Mouse (Mus musculus): ENCODE data around the gene B830017H08Rik. TPM values are rescaled to one million over a fixed set of nuclear protein-coding genes. Genes with fewer than 3 reads are reported as not detected.

Gene B830017H08Rik
- polyA plus RNA-seq, 1 experiment from 2014 or later = 4.5 TPM

GRCm38 (mm10) chr16:17838051-17838450 lies 5.1 kb downstream of the B830017H08Rik start, which contains the start of gene Car15:
Gene Car15 (minus strand): TSS chr16:17838364.
- Histone ChIP-seq H3K4me1 (replicated peaks) (peaks cover 18% of the 10 kb centered on the region), H3K36me3 (peaks cover 19% of the 10 kb centered on the region), H3K27ac (replicated peaks) (no peak within 1 kb of the TSS), H3K27me3 (0 out of 2 replicates have a peak, but pooled peaks cover 2% of the 10 kb centered on the region), H3K4me2 (no peak within 1 kb of the TSS), H3K9me3 (no peaks in the 10 kb centered on the region), H3K9ac (no peak within 1 kb of the TSS), H3K4me3 (no peak within 1 kb of the TSS)
- WGBS = 89% methylated on average over 6 of the region's 6 CpGs
- no peak for ATAC-seq (ENCODE audit: low FRiP score, low read depth)

GRCm38 (mm10) chr16:17839976-17840375 lies 7.1 kb downstream of the B830017H08Rik start:
- Histone ChIP-seq H3K9me3 (no peaks in the 10 kb centered on the region), H3K4me1 (replicated peaks) (peaks cover 8% of the 10 kb centered on the region), H3K4me3 (no peak overlapping the region), H3K9ac (no peak overlapping the region), H3K27me3 (0 out of 2 replicates have a peak, but pooled peaks cover 2% of the 10 kb centered on the region), H3K4me2 (no peak overlapping the region), H3K36me3 (peaks cover 37% of the 10 kb centered on the region), H3K27ac (replicated peaks) (no peak overlapping the region)
- WGBS = 85% methylated on average over 4 of the region's 4 CpGs
- no peak for ATAC-seq (ENCODE audit: low FRiP score, low read depth)

DNA sequence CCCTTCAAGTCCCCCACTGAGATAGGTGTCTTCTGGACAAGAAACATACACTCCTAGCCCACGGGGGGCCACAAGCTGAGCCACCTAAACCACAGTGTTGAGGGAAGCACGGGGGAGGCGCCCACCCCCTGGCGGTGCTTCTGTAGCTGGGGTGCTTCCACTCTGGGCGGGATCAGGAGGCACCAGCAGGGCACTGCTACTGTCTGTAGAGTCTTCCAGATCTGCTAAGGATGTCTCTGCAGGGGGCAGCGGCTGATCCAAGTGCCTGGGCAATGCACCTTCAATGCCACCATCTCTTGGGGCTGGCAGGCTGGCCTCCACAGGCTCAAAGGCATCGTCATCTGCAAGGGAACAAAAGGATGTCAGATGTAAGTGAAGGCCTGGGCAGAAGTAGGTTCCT lies 9.5 kb downstream of the B830017H08Rik start:
- Histone ChIP-seq H3K36me3 (peaks cover 59% of the 10 kb centered on the region), H3K4me2 (no peak overlapping the region), H3K4me1 (replicated peaks) (no peaks in the 10 kb centered on the region), H3K27ac (replicated peaks) (no peak overlapping the region), H3K4me3 (no peak overlapping the region), H3K9ac (no peak overlapping the region), H3K27me3 (no peaks in the 10 kb centered on the region), H3K9me3 (no peaks in the 10 kb centered on the region)
- 90% methylated on average over 7 of the region's 7 CpGs for WGBS
- ATAC-seq (ENCODE audit: low FRiP score, low read depth) = no peak

- Histone ChIP-seq H3K9ac (no peak overlapping the region), H3K4me2 (no peak overlapping the region), H3K27ac (replicated peaks) (no peak overlapping the region), H3K27me3 (no peaks in the 10 kb centered on the region), H3K4me3 (no peak overlapping the region), H3K36me3 (peaks cover 70% of the 10 kb centered on the region), H3K4me1 (replicated peaks) (no peaks in the 10 kb centered on the region), H3K9me3 (no peaks in the 10 kb centered on the region)
- WGBS = 90% methylated on average over 10 of the region's 10 CpGs
- ATAC-seq (ENCODE audit: low FRiP score, low read depth) = no peak
Observed at GRCm38 (mm10) chr16:17843701-17844365, 10.9 kb downstream of the B830017H08Rik start.

GRCm38 (mm10) chr16:17848431-17848830 lies 15.5 kb downstream of the B830017H08Rik start:
- H3K36me3 ChIP-seq = peaks cover 80% of the 10 kb centered on the region
- peak overlapping the region; percentile 45; the same call in 1 of the 2 replicates for H3K27ac ChIP-seq (replicated peaks)
- 96% methylated on average over 6 of the region's 6 CpGs for WGBS
- no peak overlapping the region for H3K4me3 ChIP-seq
- no peaks in the 10 kb centered on the region for H3K9me3 ChIP-seq
- no peak overlapping the region for H3K9ac ChIP-seq
- no peak overlapping the region for H3K4me2 ChIP-seq
- ATAC-seq (ENCODE audit: low FRiP score, low read depth) = no peak
- H3K4me1 ChIP-seq (replicated peaks) = no peaks in the 10 kb centered on the region
- H3K27me3 ChIP-seq = no peaks in the 10 kb centered on the region

GRCm38 (mm10) chr16:17848928-17849327 lies 16.0 kb downstream of the B830017H08Rik start:
- Histone ChIP-seq H3K4me1 (replicated peaks) (no peaks in the 10 kb centered on the region), H3K27me3 (no peaks in the 10 kb centered on the region), H3K4me3 (no peak overlapping the region), H3K4me2 (no peak overlapping the region), H3K9ac (no peak overlapping the region), H3K36me3 (peaks cover 79% of the 10 kb centered on the region), H3K27ac (replicated peaks) (peak overlapping the region; percentile 45; the same call in 1 of the 2 replicates), H3K9me3 (no peaks in the 10 kb centered on the region)
- 37% methylated on average over 1 of the region's 1 CpGs for WGBS
- peak; percentile 63; the same call in 1 of the 2 replicates for ATAC-seq (ENCODE audit: low FRiP score, low read depth)

GRCm38 (mm10) chr16:17849486-17849885 lies 16.6 kb downstream of the B830017H08Rik start:
- no peak overlapping the region for H3K27ac ChIP-seq (replicated peaks)
- H3K9ac ChIP-seq = no peak overlapping the region

GRCm38 (mm10) chr16:17851331-17851730 lies 18.4 kb downstream of the B830017H08Rik start:
- no peaks in the 10 kb centered on the region for H3K9me3 ChIP-seq
- WGBS = 98% methylated on average over 5 of the region's 5 CpGs
- H3K9ac ChIP-seq = no peak overlapping the region
- H3K4me3 ChIP-seq = no peak overlapping the region
- no peak for ATAC-seq (ENCODE audit: low FRiP score, low read depth)
- H3K27ac ChIP-seq (replicated peaks) = no peak overlapping the region
- no peaks in the 10 kb centered on the region for H3K27me3 ChIP-seq
- no peak overlapping the region for H3K4me2 ChIP-seq
- peaks cover 75% of the 10 kb centered on the region for H3K36me3 ChIP-seq
- no peaks in the 10 kb centered on the region for H3K4me1 ChIP-seq (replicated peaks)

More at GRCm38 (mm10) chr16:17849486-17849885, 16.6 kb downstream of the B830017H08Rik start:
- H3K4me3 ChIP-seq = no peak overlapping the region
- peak; percentile 45; the same call in 1 of the 2 replicates for ATAC-seq (ENCODE audit: low FRiP score, low read depth)
- H3K4me2 ChIP-seq = no peak overlapping the region
- H3K27me3 ChIP-seq = no peaks in the 10 kb centered on the region
- H3K4me1 ChIP-seq (replicated peaks) = no peaks in the 10 kb centered on the region
- 91% methylated on average over 6 of the region's 6 CpGs for WGBS
- peaks cover 80% of the 10 kb centered on the region for H3K36me3 ChIP-seq
- H3K9me3 ChIP-seq = no peaks in the 10 kb centered on the region

DNA sequence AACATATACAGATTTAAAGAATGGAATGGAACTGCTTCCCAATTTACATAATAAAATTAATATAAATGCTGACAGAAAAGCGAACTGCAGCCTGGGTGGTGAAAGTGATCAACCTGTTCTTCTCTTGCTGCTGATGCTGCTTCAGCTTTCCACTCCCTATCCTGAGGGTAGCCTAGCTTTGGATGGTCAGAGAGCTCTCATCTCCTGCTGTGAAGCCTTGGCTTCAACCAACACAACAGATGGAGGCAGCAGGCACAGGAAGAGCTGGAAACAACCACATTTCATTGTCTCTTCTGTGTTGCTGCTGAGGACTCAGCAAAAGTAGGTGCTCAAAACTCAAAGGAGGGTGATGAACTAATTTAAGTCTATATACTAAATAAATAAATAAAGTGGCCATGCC lies 18.9 kb downstream of the B830017H08Rik start:
- H3K4me2 ChIP-seq = no peak overlapping the region
- no peak overlapping the region for H3K4me3 ChIP-seq
- H3K9me3 ChIP-seq = no peaks in the 10 kb centered on the region
- ATAC-seq (ENCODE audit: low FRiP score, low read depth) = no peak
- H3K27me3 ChIP-seq = no peaks in the 10 kb centered on the region
- H3K4me1 ChIP-seq (replicated peaks) = no peaks in the 10 kb centered on the region
- no peak overlapping the region for H3K9ac ChIP-seq
- H3K36me3 ChIP-seq = peaks cover 75% of the 10 kb centered on the region
- 92% methylated on average over 1 of the region's 1 CpGs for WGBS
- H3K27ac ChIP-seq (replicated peaks) = no peak overlapping the region

DNA sequence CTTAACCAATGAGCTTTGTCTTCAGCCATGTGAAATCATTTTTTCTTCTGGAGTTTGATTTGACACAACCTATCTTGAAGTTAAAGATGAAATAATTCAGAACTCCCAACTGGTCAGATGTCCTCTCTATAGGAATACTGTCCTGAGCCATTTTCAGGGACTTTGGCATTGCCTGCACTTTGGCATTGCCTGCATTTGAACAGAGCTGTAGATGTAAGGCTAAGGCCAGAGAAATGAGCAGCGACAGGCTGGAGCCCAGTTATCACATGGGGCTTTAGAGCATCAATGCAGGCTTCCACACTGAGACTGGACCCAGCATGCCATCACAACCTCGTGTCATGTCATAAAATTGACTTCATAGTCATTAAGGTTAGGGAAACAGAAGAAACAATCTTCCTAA lies 20.3 kb downstream of the B830017H08Rik start:
- Histone ChIP-seq H3K4me3 (no peak overlapping the region), H3K9ac (no peak overlapping the region), H3K27me3 (no peaks in the 10 kb centered on the region), H3K4me2 (no peak overlapping the region), H3K9me3 (no peaks in the 10 kb centered on the region), H3K27ac (replicated peaks) (no peak overlapping the region), H3K36me3 (peaks cover 79% of the 10 kb centered on the region), H3K4me1 (replicated peaks) (no peaks in the 10 kb centered on the region)
- ATAC-seq (ENCODE audit: low FRiP score, low read depth) = no peak
- 84% methylated on average over 2 of the region's 2 CpGs for WGBS

- H3K4me1 ChIP-seq (replicated peaks) = no peaks in the 10 kb centered on the region
- WGBS = 93% methylated on average over 7 of the region's 7 CpGs
- H3K9me3 ChIP-seq = no peaks in the 10 kb centered on the region
- no peaks in the 10 kb centered on the region for H3K27me3 ChIP-seq
- peaks cover 64% of the 10 kb centered on the region for H3K36me3 ChIP-seq
- no peak for ATAC-seq (ENCODE audit: low FRiP score, low read depth)
- H3K27ac ChIP-seq (replicated peaks) = no peak overlapping the region
- no peak overlapping the region for H3K4me3 ChIP-seq
- H3K4me2 ChIP-seq = no peak overlapping the region
- no peak overlapping the region for H3K9ac ChIP-seq
Observed at GRCm38 (mm10) chr16:17857157-17857556, 24.2 kb downstream of the B830017H08Rik start.

DNA sequence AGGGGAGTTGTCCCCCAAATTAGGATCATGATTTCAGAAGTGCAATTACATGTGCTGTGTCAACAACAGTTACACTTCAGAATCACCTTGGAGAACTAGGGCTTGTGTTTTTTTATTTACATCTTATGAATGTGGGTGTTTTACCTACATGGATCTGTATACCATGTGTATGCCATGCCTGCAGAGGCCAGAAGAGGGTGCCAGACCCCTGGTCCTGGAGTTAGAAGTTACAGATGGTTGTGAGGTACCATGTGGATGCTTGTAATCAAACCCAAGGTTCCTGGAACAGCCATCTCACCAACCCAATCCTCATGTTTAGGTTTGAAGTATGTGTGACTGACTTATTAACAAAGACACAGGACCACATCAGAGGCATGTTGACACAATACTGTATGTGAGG lies 25.7 kb downstream of the B830017H08Rik start:
- no peak overlapping the region for H3K4me2 ChIP-seq
- no peak overlapping the region for H3K9ac ChIP-seq
- H3K4me3 ChIP-seq = no peak overlapping the region
- H3K27me3 ChIP-seq = no peaks in the 10 kb centered on the region
- peaks cover 54% of the 10 kb centered on the region for H3K36me3 ChIP-seq
- no peak for ATAC-seq (ENCODE audit: low FRiP score, low read depth)
- no peaks in the 10 kb centered on the region for H3K9me3 ChIP-seq
- no peaks in the 10 kb centered on the region for H3K4me1 ChIP-seq (replicated peaks)
- no peak overlapping the region for H3K27ac ChIP-seq (replicated peaks)

- Histone ChIP-seq H3K27ac (replicated peaks) (no peak overlapping the region), H3K4me1 (replicated peaks) (no peaks in the 10 kb centered on the region), H3K4me2 (no peak overlapping the region), H3K36me3 (peaks cover 10% of the 10 kb centered on the region; the same call in 1 of the 2 replicates), H3K9ac (no peak overlapping the region), H3K4me3 (no peak overlapping the region), H3K27me3 (no peaks in the 10 kb centered on the region), H3K9me3 (no peaks in the 10 kb centered on the region)
- no peak for ATAC-seq (ENCODE audit: low FRiP score, low read depth)
- WGBS = 93% methylated on average over 2 of the region's 2 CpGs
Observed at GRCm38 (mm10) chr16:17865293-17865692, 32.4 kb downstream of the B830017H08Rik start.
